Mouse (Mus musculus) liver, postnatal 0 days (tissue): Measurements from ENCODE around the gene Plekhg3.

Experiments
- CTCF ChIP-seq: sonication (generic); IDR thresholded peaks from 2 replicates; pipeline ENCODE4 v1.5.1; 2016; ENCODE audit warnings: antibody characterized with exemption, low read depth
- EP300 ChIP-seq: IDR thresholded peaks from 2 replicates; pipeline ENCODE4 v1.6.1; 2016; ENCODE audit warnings: antibody characterized with exemption, low read depth, mild to moderate bottlenecking

DNA sequence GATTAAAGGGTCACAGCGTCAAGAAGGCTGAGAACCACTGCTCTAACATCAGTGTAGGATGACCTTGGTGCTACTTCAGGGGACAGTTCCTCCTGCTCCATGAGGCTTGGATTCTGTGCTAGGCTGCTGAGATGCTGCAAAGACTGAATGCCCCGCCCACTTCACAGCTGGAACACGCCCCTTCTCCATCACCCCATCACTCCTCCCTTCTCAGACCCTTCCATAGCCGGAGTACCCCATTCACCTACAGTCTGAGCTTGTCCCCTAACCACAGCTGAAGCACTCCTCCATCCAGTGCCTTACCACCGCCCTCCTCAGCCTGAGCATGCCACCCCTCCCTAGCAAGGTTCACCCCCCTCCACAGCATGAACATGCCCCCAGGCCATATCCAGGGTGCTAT lies 89.2 kb downstream of the Plekhg3 start:
- TF ChIP-seq CTCF: no peak
- no peak for TF ChIP-seq EP300
